22 mouse cellular contexts compared by ENCODE assay signal in genomic region chr15:28374394-28374793, GRCm38 (mm10).
DNase-seq lines count a peak whose midpoint lies in the region; ATAC-seq and TF ChIP-seq lines count a peak whose summit lies in the region.
"Had no signal": no experiment of that assay in that cellular context is flagged by ENCODE, and none has a peak within 500 bp of the region (broad histone marks: within the 10 kb centered on the region; RNA-seq: fewer than 3 reads in every experiment).

No protein-coding gene starts in this region.

- no peaks in the 10 kb centered on the region for H3K4me1 ChIP-seq in lung, postnatal 0 days (ENCODE audit: insufficient read depth, low read depth, low read length)
- H3K4me1 ChIP-seq: embryonic facial prominence, embryonic 15.5 days; forebrain, embryonic 12.5 days; heart, embryonic 15.5 days; hindbrain, embryonic 13.5 days; liver, embryonic 13.5 days; megakaryocyte, embryonic 14.5 days; neural tube, embryonic 13.5 days had no signal

- no peak for ATAC-seq in lung, postnatal 0 days
- ATAC-seq in hematopoietic stem cell, adult 5-6 weeks (replicated peaks in 1 of 2; ENCODE audit: insufficient read depth in 1 of 2, low FRiP score in 2 of 2, low TSS enrichment in 1 of 2, low read depth in 1 of 2, poor library complexity in 2 of 2, severe bottlenecking in 2 of 2): peak; percentile 22 to 60; a peak in 2 of 4 replicates
- ATAC-seq: midbrain, embryonic 16.5 days had no signal

- peak; percentile 35 for DNase-seq in adrenal gland, adult 8-10 months
- no peak for DNase-seq in adrenal gland, postnatal 25 days
- peak; percentile 36 for DNase-seq in lung, postnatal 0 days (ENCODE audit: low spot score)
- no peak for DNase-seq in lung, postnatal 25 days (ENCODE audit: low spot score)
- no peak for DNase-seq in thymus, postnatal 14 days
- no peak for DNase-seq in kidney, adult 9 months
- no peak for DNase-seq in urinary bladder, postnatal 10 days (ENCODE audit: low spot score)
- DNase-seq: cerebellum, adult 18-20 months; gastrocnemius, postnatal 36 days; kidney, adult 11 months; kidney, postnatal 25 days; liver, embryonic 13.5 days; right cerebral cortex, postnatal 4 days; thymus, postnatal 25 days had no signal

- no peaks in the 10 kb centered on the region for H3K27me3 ChIP-seq in lung, postnatal 0 days (replicated peaks; ENCODE audit: insufficient read depth, low read length)
- H3K27me3 ChIP-seq: embryonic facial prominence, embryonic 15.5 days; forebrain, embryonic 12.5 days; heart, embryonic 15.5 days; hindbrain, embryonic 13.5 days; liver, embryonic 13.5 days; megakaryocyte, embryonic 14.5 days; neural tube, embryonic 13.5 days had no signal

- no peak overlapping the region for H3K9ac ChIP-seq in lung, postnatal 0 days (replicated peaks; ENCODE audit: low read depth)
- H3K9ac ChIP-seq: embryonic facial prominence, embryonic 15.5 days; forebrain, embryonic 12.5 days; heart, embryonic 15.5 days; hindbrain, embryonic 13.5 days; liver, embryonic 13.5 days; neural tube, embryonic 13.5 days had no signal

- no peaks in the 10 kb centered on the region for H3K36me3 ChIP-seq in lung, postnatal 0 days (ENCODE audit: insufficient read depth, low read length)
- H3K36me3 ChIP-seq: embryonic facial prominence, embryonic 15.5 days; forebrain, embryonic 12.5 days; heart, embryonic 15.5 days; hindbrain, embryonic 13.5 days; liver, embryonic 13.5 days; neural tube, embryonic 13.5 days had no signal

- 70% methylated on average over 1 of the region's 1 CpGs for WGBS in lung, postnatal 0 days

- H3K4me3 ChIP-seq in lung, postnatal 0 days (ENCODE audit: low read depth, low read length): no peak overlapping the region
- H3K4me3 ChIP-seq: embryonic facial prominence, embryonic 15.5 days; forebrain, embryonic 12.5 days; heart, embryonic 15.5 days; hindbrain, embryonic 13.5 days; liver, embryonic 13.5 days; megakaryocyte, embryonic 14.5 days; neural tube, embryonic 13.5 days had no signal

- no peak overlapping the region for H3K27ac ChIP-seq in lung, postnatal 0 days (ENCODE audit: low read length)
- H3K27ac ChIP-seq: embryonic facial prominence, embryonic 15.5 days; forebrain, embryonic 12.5 days; heart, embryonic 15.5 days; hindbrain, embryonic 13.5 days; liver, embryonic 13.5 days; neural tube, embryonic 13.5 days had no signal

- no peak for TF ChIP-seq CTCF in lung, postnatal 0 days (IDR thresholded peaks at IDR 0.05)

- H3K9me3 ChIP-seq in lung, postnatal 0 days (ENCODE audit: low read length): no peaks in the 10 kb centered on the region
- H3K9me3 ChIP-seq: embryonic facial prominence, embryonic 15.5 days; forebrain, embryonic 12.5 days; heart, embryonic 15.5 days; hindbrain, embryonic 13.5 days; liver, embryonic 13.5 days; neural tube, embryonic 13.5 days had no signal

- no peak for TF ChIP-seq EP300 in lung, postnatal 0 days (IDR thresholded peaks at IDR 0.05)

- H3K4me2 ChIP-seq in lung, postnatal 0 days (replicated peaks; ENCODE audit: low read depth, low read length): no peak overlapping the region
- H3K4me2 ChIP-seq: embryonic facial prominence, embryonic 15.5 days; forebrain, embryonic 12.5 days; heart, embryonic 15.5 days; hindbrain, embryonic 13.5 days; liver, embryonic 13.5 days; neural tube, embryonic 13.5 days had no signal

Comparison
In these comparisons a context has a peak if more than half of its experiments do, and no peak if none do; other contexts are left out.
1. DNase-seq: peak in adrenal gland, adult 8-10 months (single experiment) and lung, postnatal 0 days (single experiment); none in adrenal gland, postnatal 25 days (single experiment), lung, postnatal 25 days (single experiment), thymus, postnatal 14 days (single experiment), kidney, adult 9 months (single experiment) and urinary bladder, postnatal 10 days (single experiment).